Mouse (Mus musculus) neural tube, postnatal 0 days (tissue): ENCODE results near the gene Vil1. TPM values are rescaled to one million over a fixed set of nuclear protein-coding genes. Genes with fewer than 3 reads are reported as not detected.

Source experiments
- microRNA counts: library from miRNA; unstranded; fragments of <30 nt; microRNA quantifications from one replicate; lab custom pipeline; 2015
- microRNA-seq: library from miRNA; unstranded; fragments of <30 nt; microRNA quantifications from one replicate; pipeline ENCODE4, GENCODE M21; 2016
- polyA plus RNA-seq: library from polyadenylated mRNA; unstranded; fragments of >200 nt; fragmentation: Nextera tagmentation; extraction: Ambion mirVana; gene quantifications from 2 replicates; pipeline ENCODE4 v1.2.1, GENCODE M21; 2015

The Vil1 gene
- polyA plus RNA-seq = 0.28 TPM in 2 replicates

DNA sequence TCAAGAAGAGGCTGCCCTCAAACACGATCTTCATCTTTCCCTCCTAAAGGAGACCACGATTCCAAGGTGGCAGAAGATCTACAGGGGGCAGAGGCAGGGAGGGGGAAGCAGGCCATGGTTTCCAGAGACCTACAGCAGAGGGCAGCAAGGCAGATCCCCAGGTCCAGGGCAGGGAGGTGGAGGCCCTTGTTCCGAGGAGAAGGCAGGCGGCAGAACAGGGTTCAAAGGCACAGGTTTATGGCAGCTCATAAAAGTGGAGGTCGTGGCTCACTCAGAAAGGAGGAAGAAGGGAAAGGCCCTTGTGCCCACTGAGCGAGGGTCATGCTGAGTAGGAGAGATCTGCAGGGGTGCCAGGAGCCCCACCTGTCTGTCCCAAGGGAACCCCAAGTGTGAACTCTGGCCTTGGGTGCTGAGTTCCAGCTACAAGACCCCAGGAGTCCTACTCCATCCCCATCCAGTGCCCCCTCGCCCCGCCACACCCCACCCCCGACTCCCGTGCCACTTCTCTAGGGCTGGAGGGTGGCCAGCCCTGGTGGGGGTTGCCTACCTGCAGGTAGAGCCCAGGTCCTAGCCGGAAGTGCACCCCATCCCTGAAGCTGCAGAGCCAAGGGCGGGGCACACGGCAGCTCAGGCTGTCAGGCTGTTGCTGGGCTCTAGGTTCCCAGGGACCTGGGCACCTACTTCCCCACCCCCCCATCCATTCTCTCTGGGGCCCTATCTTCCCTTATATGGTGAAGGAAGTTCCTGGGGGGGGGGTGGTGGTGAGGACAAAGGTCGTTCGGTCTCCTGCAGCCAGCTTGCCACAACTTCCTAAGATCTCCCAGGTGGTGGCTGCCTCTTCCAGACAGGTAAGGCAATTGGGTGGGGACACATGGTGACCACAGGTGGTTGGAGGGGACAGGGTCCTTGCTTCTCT, at the start of gene Vil1:
Vil1 (plus strand) TSS at position 788 of the 916 bp plus-strand sequence.

DNA sequence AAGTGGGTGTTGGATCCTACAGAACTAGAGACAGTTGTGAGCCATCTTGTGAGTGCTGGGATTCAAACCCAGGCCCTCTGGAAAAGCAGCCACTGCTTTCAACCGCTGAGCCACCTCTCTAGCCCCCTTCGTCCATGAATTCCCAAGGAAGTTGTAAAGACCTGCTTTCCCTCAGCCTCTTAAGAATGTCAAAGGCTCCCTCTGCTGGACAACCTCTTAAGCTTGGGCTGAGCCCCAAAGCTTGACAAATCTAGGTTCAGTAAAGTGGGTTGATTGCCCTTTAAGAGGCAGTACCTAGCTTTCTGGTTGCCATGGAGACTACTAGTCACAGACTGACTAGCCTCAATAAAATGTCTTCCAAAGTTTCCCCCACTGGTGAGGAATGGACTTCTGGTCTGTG, 47.4 kb upstream of the Vil1 start, which contains the start of gene Catip:
Catip (plus strand) TSS at position 297 of the 400 bp plus-strand sequence.

DNA sequence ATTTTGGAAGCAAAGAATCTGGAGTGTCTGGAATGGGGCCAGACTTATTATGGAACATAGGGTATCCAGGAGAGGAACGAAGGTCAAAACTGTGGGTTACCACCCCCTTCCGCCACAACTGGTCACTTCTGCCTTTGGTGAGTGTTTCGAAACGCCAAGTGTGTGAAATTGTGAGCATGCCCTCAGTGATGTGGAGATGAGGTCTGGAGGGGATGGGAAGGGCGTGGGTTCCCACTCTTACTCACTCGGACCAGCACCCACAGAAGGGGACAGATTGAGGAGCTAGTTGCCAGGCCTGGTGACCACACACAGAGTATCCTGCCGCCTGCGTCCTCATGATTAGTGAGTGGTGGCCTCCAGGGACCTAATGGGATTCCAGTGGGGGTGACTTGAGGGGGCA, 34.2 kb upstream of the Vil1 start, which contains the start of gene Slc11a1:
Slc11a1 (plus strand) TSS at position 216 of the 400 bp plus-strand sequence.

DNA sequence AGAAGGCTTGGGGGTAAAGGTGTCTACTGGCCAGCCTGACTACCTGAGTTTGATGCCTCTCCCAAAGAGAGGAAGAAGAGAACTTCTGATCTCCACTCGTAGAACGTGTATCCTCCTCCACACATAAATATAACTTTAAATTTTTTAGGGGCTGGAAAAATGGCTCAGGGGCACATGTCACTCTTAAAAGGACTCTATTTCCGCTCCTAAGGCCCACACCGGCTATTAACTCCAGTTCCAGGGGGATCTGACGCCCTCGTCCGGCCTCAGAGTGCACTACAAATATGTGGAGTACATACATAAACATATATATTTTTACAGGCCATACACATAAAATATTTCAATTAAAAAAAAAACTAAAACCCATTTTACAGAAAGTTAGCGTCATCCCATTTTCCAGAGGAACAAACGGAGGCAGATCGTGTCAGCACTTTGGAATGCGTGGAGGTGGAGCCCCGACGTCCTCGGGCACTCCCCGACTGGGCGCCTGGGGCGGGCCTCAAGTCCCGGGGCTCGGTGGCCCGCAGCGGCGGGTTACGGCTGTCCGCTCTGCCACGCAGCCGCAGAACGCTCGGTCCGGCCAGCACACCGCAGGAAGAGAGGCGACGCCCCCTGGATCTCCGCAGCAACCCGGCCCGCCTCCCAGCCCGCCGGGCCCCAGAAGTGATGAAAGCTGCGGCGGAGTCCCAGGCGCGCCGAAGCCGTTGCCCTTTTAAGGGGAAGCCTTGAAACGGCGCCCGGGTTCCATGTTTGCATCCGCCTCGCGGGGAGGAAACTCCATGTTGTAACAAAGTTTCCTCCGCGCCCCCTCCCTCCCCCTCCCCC, 18.0 kb upstream of the Vil1 start, which contains the start of gene Ctdsp1:
Ctdsp1 (plus strand) TSS at position 586 of the 825 bp plus-strand sequence.

MicroRNAs encoded within 50 kb of the gene (microRNA counts, 519-probe panel; counts per million panel counts)
- 4,589 counts per million, percentile 50 among the panel's probes with 10 or more counts for microRNA mmu-miR-26b (lab: Ali Mortazavi, UCI)

Small RNAs within 50 kb of the gene (microRNA-seq; reads per million reads assigned to microRNA genes)
- gene Mir26b = 15,573 reads per million, percentile 97 among the genes with 10 or more reads in this experiment

Other genes starting within 250 kb of the Vil1 start
- not detected in 2 replicates for gene Cxcr1, start 214.7 kb upstream of the Vil1 start, polyA plus RNA-seq
- 379 and 398 TPM in 2 replicates for gene Arpc2, start 173.3 kb upstream of the Vil1 start, polyA plus RNA-seq
- gene Gpbar1, start 130.8 kb upstream of the Vil1 start, polyA plus RNA-seq = 0.19 TPM in 1 of 2 replicates, not detected in the other
- 211 and 240 TPM in 2 replicates for gene Aamp, start 124.6 kb upstream of the Vil1 start, polyA plus RNA-seq
- gene Pnkd, start 124.4 kb upstream of the Vil1 start, polyA plus RNA-seq = 178 and 193 TPM in 2 replicates
- gene Tmbim1, start 103.8 kb upstream of the Vil1 start, polyA plus RNA-seq = 17.0 and 19.7 TPM in 2 replicates
- gene Catip, start 47.3 kb upstream of the Vil1 start, polyA plus RNA-seq = 1.6 and 2.3 TPM in 2 replicates
- gene Slc11a1, start 34.2 kb upstream of the Vil1 start, polyA plus RNA-seq = 2.3 and 3.9 TPM in 2 replicates
- gene Ctdsp1, start 17.9 kb upstream of the Vil1 start, polyA plus RNA-seq = 21.9 and 22.0 TPM in 2 replicates
- 38.1 and 38.4 TPM in 2 replicates for gene Cnot9, start 96.7 kb downstream of the Vil1 start, polyA plus RNA-seq
- gene Plcd4, start 133.5 kb downstream of the Vil1 start, polyA plus RNA-seq = 11.7 and 11.9 TPM in 2 replicates
- 13.7 and 14.3 TPM in 2 replicates for gene Usp37, start 134.9 kb downstream of the Vil1 start, polyA plus RNA-seq
- 5.8 and 6.9 TPM in 2 replicates for gene Zfp142, start 178.9 kb downstream of the Vil1 start, polyA plus RNA-seq
- gene Bcs1l, start 178.9 kb downstream of the Vil1 start, polyA plus RNA-seq = 14.6 and 15.8 TPM in 2 replicates
- gene Rnf25, start 192.0 kb downstream of the Vil1 start, polyA plus RNA-seq = 44.8 and 49.6 TPM in 2 replicates
- gene Stk36, start 192.1 kb downstream of the Vil1 start, polyA plus RNA-seq = 8.4 and 10.6 TPM in 2 replicates